Mouse (Mus musculus): ENCODE measurements around the gene F8a. TPM values are rescaled to one million over a fixed set of nuclear protein-coding genes. Genes with fewer than 3 reads are reported as not detected.
"Not testable (repeated sequence)": the region's sequence is repeated elsewhere in the genome, so short reads cannot be mapped to it uniquely, and the experiment has no call there.

The F8a gene
- polyA plus RNA-seq (2015; fragmentation: Nextera tagmentation; extraction: Ambion mirVana): 12.9 and 14.0 TPM in 2 replicates

DNA sequence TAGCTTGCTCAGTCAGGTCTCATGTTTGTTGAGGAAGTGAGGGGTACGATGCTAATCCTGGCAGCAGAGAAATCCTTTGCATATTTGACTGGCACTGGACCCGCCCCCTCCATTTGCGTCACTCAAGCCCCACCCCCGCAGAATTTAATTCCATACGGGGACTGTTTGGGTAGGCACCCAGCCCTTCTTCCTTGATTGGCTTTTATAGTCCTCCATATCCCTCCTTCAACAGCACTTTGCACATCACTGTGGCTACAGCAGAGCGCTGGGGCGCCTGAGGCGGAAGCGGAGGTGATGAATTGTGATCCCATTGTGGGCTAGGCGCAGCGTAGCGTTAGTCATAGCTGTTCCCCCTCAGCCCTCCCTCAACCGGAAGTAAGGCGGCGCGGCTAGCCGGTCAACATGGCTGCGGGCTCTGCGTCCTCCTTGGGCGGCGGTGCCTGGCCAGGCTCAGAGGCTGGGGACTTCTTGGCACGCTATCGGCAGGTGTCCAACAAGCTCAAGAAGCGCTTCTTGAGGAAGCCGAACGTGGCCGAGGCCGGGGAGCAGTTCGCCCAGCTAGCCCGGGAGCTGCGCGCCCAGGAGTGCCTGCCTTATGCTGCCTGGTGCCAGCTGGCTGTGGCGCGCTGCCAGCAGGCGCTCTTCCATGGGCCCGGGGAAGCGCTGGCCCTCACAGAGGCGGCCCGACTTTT lies at the start of gene F8a:
TSS of gene F8a (plus strand) at position 378 of the 692 bp plus-strand sequence.
- WGBS: 25% methylated on average over 39 of the region's 39 CpGs
- ATAC-seq (ENCODE audit: insufficient number of reproducible peaks, low FRiP score, low TSS enrichment, low read depth): peak; percentile 94
- no peaks in the 10 kb centered on the region; the same call in 1 of the 2 replicates for H3K4me1 ChIP-seq
- H3K4me3 ChIP-seq: peak within 1 kb of the TSS; percentile 57
- peak within 1 kb of the TSS; percentile 86 for H3K27ac ChIP-seq
- H3K27me3 ChIP-seq: peaks cover 16% of the 10 kb centered on the region
- H3K9ac ChIP-seq: peak within 1 kb of the TSS; percentile 44
- H3K9me3 ChIP-seq: no peaks in the 10 kb centered on the region
- H3K4me2 ChIP-seq: peak within 1 kb of the TSS; percentile 77
- no peaks in the 10 kb centered on the region for H3K36me3 ChIP-seq

DNA sequence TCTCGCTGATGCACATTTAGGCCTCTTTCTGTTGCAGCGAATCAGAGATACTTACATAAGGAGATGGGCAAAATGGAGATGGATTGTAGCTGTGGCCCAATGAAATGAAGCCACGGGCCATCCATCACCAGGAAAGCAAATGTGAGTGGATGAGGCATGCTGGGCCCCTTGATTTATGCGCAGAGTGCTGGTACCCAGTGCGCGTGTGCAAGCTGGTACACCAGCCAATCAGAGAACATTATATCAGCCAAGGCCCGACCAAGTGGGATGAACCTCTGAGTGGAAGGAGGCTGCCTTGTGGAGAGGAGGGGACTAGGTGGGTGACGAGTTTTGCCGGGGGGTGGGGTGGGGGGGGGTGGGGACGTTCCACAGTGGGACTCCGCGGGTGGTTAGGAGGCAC lies 36.2 kb upstream of the F8a start, which contains the start of gene Xlr3b:
TSS of gene Xlr3b (plus strand) at position 274 of the 400 bp plus-strand sequence.
- not testable (repeated sequence) for ATAC-seq (ENCODE audit: insufficient number of reproducible peaks, low FRiP score, low TSS enrichment, low read depth)

DNA sequence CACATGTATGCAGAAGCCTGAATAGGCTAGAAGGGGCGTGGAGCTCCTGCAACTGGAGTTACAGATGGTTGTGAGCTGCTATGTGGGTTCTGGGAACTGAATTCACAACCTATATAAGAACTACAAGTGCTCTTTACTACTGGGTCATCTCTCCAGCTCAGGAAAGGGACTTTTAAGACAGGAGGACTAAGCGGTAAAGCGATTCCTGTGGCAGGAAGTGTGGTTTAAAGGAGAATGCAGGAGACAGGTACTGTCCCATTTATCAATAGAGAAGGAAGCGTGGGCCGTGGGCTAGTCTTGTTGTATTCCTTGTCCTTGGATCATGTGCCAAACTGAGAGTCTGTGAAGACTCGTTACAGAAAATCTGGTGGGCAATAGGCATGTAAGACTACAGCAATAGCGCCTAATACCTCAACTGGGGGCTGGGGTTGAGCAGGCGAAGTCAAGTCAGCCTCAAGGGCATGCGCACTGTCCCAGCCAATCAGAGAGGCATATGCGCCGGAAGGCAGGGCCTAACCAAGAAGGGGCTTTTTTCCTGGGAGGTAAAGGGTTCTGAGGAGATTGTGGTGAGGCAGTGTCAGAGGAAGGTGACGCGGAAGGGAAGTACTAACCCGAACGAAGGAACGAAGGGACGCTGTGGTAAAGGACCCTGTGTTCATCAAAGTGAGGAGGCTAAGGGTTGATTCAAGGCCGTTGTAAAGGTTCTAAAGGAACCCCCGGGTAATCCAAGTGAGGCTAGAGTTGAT lies 14.1 kb upstream of the F8a start, which contains the start of gene Xlr4b:
TSS of gene Xlr4b (plus strand) at position 515 of the 746 bp plus-strand sequence.
- not testable (repeated sequence) for ATAC-seq (ENCODE audit: insufficient number of reproducible peaks, low FRiP score, low TSS enrichment, low read depth); H3K4me1 ChIP-seq; H3K27me3 ChIP-seq; H3K4me2 ChIP-seq; H3K36me3 ChIP-seq; H3K27ac ChIP-seq; H3K9ac ChIP-seq; H3K9me3 ChIP-seq; H3K4me3 ChIP-seq
- WGBS: 80% methylated on average over 19 of the region's 19 CpGs

More for the DNA sequence above, 36.2 kb upstream of the F8a start, which contains the start of gene Xlr3b:
- not testable (repeated sequence) for H3K4me2 ChIP-seq, H3K9me3 ChIP-seq, H3K9ac ChIP-seq, H3K4me1 ChIP-seq, H3K36me3 ChIP-seq, H3K4me3 ChIP-seq, H3K27ac ChIP-seq, H3K27me3 ChIP-seq
- 79% methylated on average over 12 of the region's 12 CpGs for whole genome bisulfite sequencing

DNA sequence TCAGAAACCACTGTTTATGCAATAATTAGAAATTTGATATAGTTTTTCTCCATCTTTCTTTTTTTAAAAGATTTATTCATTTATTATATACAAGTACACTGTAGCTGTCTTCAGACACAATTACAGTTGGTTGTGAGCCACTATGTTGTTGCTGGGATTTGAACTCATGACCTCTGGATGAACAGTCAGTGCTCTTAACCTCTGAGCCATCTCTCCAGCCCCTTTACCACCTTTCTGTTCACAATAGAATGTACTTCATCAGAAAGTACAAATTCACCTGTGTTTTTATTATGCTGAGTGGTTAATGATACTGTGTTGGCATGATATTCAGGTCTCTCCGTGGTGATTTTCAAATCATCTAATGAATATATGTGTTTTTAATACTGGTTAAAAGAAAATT lies 2.7 kb upstream of the F8a start:
- WGBS: 48% methylated on average over 1 of the region's 1 CpGs
- H3K9ac ChIP-seq: no peak overlapping the region
- no peaks in the 10 kb centered on the region for H3K9me3 ChIP-seq
- no peak overlapping the region for H3K4me3 ChIP-seq
- H3K4me2 ChIP-seq: no peak overlapping the region
- no peaks in the 10 kb centered on the region; the same call in 1 of the 2 replicates for H3K4me1 ChIP-seq
- no peak for ATAC-seq (ENCODE audit: insufficient number of reproducible peaks, low FRiP score, low TSS enrichment, low read depth)
- peaks cover 13% of the 10 kb centered on the region for H3K27me3 ChIP-seq
- H3K36me3 ChIP-seq: no peaks in the 10 kb centered on the region
- H3K27ac ChIP-seq: no peak overlapping the region

DNA sequence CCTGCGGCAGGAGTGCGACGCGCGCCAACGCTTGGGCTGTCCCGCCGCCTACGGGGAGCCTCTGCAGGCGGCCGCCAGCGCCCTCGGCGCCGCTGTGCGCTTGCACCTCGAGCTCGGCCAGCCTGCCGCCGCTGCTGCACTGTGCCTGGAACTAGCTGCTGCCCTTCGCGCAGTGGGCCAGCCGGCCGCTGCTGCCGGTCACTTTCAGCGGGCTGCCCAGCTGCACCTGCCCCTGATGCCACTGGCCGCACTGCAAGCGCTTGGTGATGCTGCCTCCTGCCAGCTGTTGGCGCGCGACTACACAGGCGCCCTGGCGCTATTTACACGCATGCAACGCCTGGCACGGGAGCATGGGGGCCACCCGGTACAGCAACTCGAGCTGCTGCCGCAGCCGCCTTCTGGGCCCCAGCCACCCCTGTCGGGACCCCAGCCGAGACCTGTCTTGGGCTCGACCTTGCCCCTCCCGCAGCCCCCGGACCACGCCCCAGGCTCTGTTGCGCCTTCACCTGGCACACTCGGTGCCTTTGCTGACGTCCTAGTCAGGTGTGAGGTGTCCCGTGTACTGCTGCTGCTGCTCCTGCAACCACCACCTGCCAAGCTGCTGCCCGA lies 619 bp downstream of the F8a start:
- H3K36me3 ChIP-seq: no peaks in the 10 kb centered on the region
- H3K4me3 ChIP-seq: peak overlapping the region; percentile 57
- 19% methylated on average over 50 of the region's 51 CpGs for WGBS
- H3K9me3 ChIP-seq: no peaks in the 10 kb centered on the region
- peak overlapping the region; percentile 86 for H3K27ac ChIP-seq
- no peaks in the 10 kb centered on the region; the same call in 1 of the 2 replicates for H3K4me1 ChIP-seq
- peak overlapping the region; percentile 77 for H3K4me2 ChIP-seq
- peaks cover 16% of the 10 kb centered on the region for H3K27me3 ChIP-seq
- peak overlapping the region; percentile 44 for H3K9ac ChIP-seq
- peak; percentile 55; the same call in 1 of the 2 replicates for ATAC-seq (ENCODE audit: insufficient number of reproducible peaks, low FRiP score, low TSS enrichment, low read depth)

DNA sequence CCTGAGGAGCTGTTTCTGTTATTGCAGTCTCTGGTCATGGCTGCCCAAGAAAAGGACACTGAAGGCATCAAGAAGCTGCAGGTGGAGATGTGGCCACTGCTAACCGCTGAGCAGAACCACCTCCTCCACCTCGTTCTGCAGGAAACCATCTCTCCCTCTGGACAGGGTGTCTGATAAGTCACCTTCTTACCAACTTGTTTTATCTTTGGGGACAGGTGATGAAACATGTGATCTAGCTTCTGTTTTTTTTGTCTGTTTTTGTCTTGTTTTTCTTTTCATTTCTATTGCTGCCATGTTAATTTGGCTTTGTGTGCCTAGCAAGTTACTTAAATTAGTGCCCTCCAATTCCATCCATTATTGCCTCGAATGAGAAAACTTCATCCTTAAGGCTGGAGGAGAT lies 1.2 kb downstream of the F8a start:
- 37% methylated on average over 3 of the region's 3 CpGs for WGBS
- H3K9ac ChIP-seq: no peak overlapping the region

DNA sequence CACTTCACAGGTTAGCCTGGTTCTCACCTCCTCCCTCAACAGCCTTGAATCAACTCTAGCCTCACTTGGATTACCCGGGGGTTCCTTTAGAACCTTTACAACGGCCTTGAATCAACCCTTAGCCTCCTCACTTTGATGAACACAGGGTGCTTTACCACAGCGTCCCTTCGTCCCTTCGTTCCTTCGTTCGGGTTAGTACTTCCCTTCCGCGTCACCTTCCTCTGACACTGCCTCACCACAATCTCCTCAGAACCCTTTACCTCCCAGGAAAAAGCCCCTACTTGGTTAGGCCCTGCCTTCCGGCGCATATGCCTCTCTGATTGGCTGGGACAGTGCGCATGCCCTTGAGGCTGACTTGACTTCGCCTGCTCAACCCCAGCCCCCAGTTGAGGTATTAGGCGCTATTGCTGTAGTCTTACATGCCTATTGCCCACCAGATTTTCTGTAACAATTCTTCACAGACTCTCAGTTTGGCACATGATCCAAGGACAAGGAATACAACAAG lies 14.8 kb downstream of the F8a start, which contains the start of gene Xlr4c:
TSS of gene Xlr4c (minus strand) at position 310 of the 505 bp plus-strand sequence.
- H3K27ac ChIP-seq; H3K9me3 ChIP-seq; H3K4me3 ChIP-seq; H3K4me1 ChIP-seq; H3K36me3 ChIP-seq; H3K27me3 ChIP-seq; ATAC-seq (ENCODE audit: insufficient number of reproducible peaks, low FRiP score, low TSS enrichment, low read depth); H3K4me2 ChIP-seq; H3K9ac ChIP-seq: not testable (repeated sequence)
- WGBS: 84% methylated on average over 14 of the region's 14 CpGs

More for the DNA sequence above, 1.2 kb downstream of the F8a start:
- Histone ChIP-seq H3K4me3 (peak overlapping the region; percentile 57), H3K9me3 (no peaks in the 10 kb centered on the region), H3K4me2 (peak overlapping the region; percentile 77), H3K27me3 (peaks cover 16% of the 10 kb centered on the region), H3K36me3 (no peaks in the 10 kb centered on the region), H3K4me1 (no peaks in the 10 kb centered on the region; the same call in 1 of the 2 replicates), H3K27ac (no peak overlapping the region)
- no peak for ATAC-seq (ENCODE audit: insufficient number of reproducible peaks, low FRiP score, low TSS enrichment, low read depth)

DNA sequence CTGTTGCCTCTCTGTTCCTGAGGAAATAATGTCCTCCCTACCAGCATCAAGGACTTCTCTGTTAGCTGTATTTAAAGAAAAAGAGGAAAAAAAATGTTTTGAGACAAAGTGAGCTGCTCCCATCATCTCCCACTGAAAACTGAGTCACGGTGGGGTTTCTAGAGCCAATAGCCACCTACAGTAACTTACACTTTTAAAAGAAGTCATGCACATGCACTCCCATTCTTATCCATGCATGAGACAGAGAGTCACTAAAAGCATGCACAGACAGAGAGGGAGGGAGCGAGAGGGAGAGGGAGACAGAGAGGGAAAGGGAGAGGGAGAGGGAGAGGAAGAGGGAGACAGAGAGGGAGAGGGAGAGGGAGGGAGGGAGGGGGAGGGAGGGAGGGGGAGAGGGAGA lies 34.3 kb downstream of the F8a start:
- not testable (repeated sequence) for H3K4me1 ChIP-seq; H3K4me3 ChIP-seq; H3K27me3 ChIP-seq; ATAC-seq (ENCODE audit: insufficient number of reproducible peaks, low FRiP score, low TSS enrichment, low read depth); H3K27ac ChIP-seq; H3K9me3 ChIP-seq; H3K4me2 ChIP-seq; H3K9ac ChIP-seq; H3K36me3 ChIP-seq
- WGBS: 56% methylated on average over 1 of the region's 2 CpGs

DNA sequence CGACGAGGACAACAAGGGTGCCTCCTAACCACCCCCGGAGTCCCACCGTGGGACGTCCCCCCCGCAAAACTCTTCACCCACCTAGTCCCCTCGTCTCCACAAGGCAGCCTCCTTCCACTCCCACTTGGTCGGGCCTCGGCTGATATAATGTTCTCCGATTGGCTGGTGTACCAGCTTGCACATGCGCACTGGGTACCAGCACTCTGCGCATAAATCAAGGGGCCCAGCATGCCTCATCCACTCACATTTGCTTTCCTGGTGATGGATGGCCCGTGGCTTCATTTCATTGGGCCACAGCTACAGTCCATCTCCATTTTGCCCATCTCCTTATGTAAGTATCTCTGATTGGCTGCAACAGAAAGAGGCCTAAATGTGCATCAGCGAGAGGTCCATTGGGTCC lies 37.2 kb downstream of the F8a start, which contains the start of gene Xlr3c:
TSS of gene Xlr3c (minus strand) at position 121 of the 400 bp plus-strand sequence.
- not testable (repeated sequence) for H3K4me3 ChIP-seq; H3K27me3 ChIP-seq; H3K4me1 ChIP-seq; H3K27ac ChIP-seq; H3K36me3 ChIP-seq; H3K9me3 ChIP-seq; H3K9ac ChIP-seq; H3K4me2 ChIP-seq; ATAC-seq (ENCODE audit: insufficient number of reproducible peaks, low FRiP score, low TSS enrichment, low read depth)
- 88% methylated on average over 14 of the region's 14 CpGs for WGBS

Measured in limb, embryonic 15.5 days (tissue).